ENCODE assay signal across 8 mouse cellular contexts in the genomic region with DNA sequence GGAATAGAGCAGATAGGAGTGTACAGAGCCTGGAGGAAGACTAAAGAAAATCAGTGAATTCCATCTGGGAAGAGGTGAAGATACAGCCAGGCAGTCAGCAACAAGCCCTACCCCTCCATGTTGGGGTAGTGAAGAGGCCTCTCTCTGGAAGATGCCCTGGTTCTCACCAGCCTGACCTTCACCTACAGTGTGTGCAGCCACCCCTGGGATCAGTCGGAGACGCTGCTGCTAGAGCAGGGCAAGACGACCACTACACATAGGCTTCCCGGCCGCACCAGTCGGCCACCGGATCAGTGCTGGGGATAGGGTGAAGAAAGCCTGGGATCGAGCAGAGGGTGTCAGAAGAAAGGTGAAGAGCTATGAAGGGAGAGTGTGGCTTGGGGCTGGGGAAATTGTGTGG. TPM values are rescaled to one million over a fixed set of nuclear protein-coding genes. Genes with fewer than 3 reads are reported as not detected.
DNase-seq lines count a peak whose midpoint lies in the region; ATAC-seq and TF ChIP-seq lines count a peak whose summit lies in the region.

No protein-coding gene starts in this region.

- intact Hi-C loops in heart, postnatal 14 days (cut with DNase I), result no loop called here

- H3K27ac ChIP-seq in heart, embryonic 11.5 days (ENCODE audit: low read depth, low read length), result peak overlapping the region; percentile 78
- peak overlapping the region; percentile 73 for H3K27ac ChIP-seq in testis, adult 2 months (ENCODE audit: control insufficient read depth, insufficient read depth, low read depth, low read length)
- H3K27ac ChIP-seq in liver, embryonic 13.5 days, result no peak overlapping the region

- H3K4me1 ChIP-seq in heart, embryonic 11.5 days (ENCODE audit: control insufficient read depth, insufficient read depth, low read length), result peaks cover 15% of the 10 kb centered on the region; the same call in 1 of the 2 replicates
- peaks cover 31% of the 10 kb centered on the region for H3K4me1 ChIP-seq in testis, adult 2 months (ENCODE audit: control insufficient read depth, insufficient read depth, low read length)
- H3K4me1 ChIP-seq in liver, embryonic 13.5 days (replicated peaks), result peaks cover 19% of the 10 kb centered on the region

- 36% methylated on average over 8 of the region's 8 CpGs for WGBS in heart, embryonic 11.5 days (ENCODE audit: insufficient replicate concordance)
- WGBS in liver, embryonic 13.5 days (ENCODE audit: insufficient replicate concordance), result 42% methylated on average over 8 of the region's 8 CpGs

- H3K36me3 ChIP-seq in heart, embryonic 11.5 days (ENCODE audit: control insufficient read depth, insufficient read depth, low read length), result peaks cover 5% of the 10 kb centered on the region
- H3K36me3 ChIP-seq in testis, adult 2 months (ENCODE audit: control insufficient read depth, insufficient read depth, low read length), result no peaks in the 10 kb centered on the region
- peaks cover 3% of the 10 kb centered on the region; the same call in 1 of the 2 replicates for H3K36me3 ChIP-seq in liver, embryonic 13.5 days

- ATAC-seq in heart, embryonic 11.5 days (replicated peaks; ENCODE audit: insufficient number of reproducible peaks, low FRiP score, low TSS enrichment), result no peak
- no peak for ATAC-seq in liver, embryonic 13.5 days (ENCODE audit: low read depth)

- no peaks in the 10 kb centered on the region for H3K9me3 ChIP-seq in heart, embryonic 11.5 days (replicated peaks; ENCODE audit: control insufficient read depth, low read length)
- H3K9me3 ChIP-seq in liver, embryonic 13.5 days (replicated peaks), result no peaks in the 10 kb centered on the region

- H3K4me2 ChIP-seq in heart, embryonic 11.5 days, result peak overlapping the region; percentile 81
- no peak overlapping the region for H3K4me2 ChIP-seq in liver, embryonic 13.5 days

- H3K9ac ChIP-seq in heart, embryonic 11.5 days (ENCODE audit: low read depth, low read length), result peak overlapping the region; percentile 75
- H3K9ac ChIP-seq in liver, embryonic 13.5 days, result no peak overlapping the region

- no peak for TF ChIP-seq POLR2A in testis, adult 2 months (IDR thresholded peaks at IDR 0.05; ENCODE audit: control insufficient read depth, low read depth, low read length)

- no peak for TF ChIP-seq CTCF in testis, adult 2 months (IDR thresholded peaks at IDR 0.05; ENCODE audit: control insufficient read depth, insufficient read depth, insufficient replicate concordance, low read depth, low read length)

- peak overlapping the region; percentile 60 for H3K4me3 ChIP-seq in heart, embryonic 11.5 days (ENCODE audit: low read depth, low read length)
- peak overlapping the region; percentile 73 for H3K4me3 ChIP-seq in testis, adult 2 months (ENCODE audit: control insufficient read depth, low read depth, low read length)
- peak overlapping the region; percentile 57 for H3K4me3 ChIP-seq in liver, embryonic 13.5 days (replicated peaks)

- H3K27me3 ChIP-seq in heart, embryonic 11.5 days (ENCODE audit: control insufficient read depth, insufficient read depth, low read length), result peaks cover 23% of the 10 kb centered on the region
- no peaks in the 10 kb centered on the region for H3K27me3 ChIP-seq in testis, adult 2 months (ENCODE audit: control insufficient read depth, insufficient read depth, low read length)
- peaks cover 79% of the 10 kb centered on the region for H3K27me3 ChIP-seq in liver, embryonic 13.5 days

- no peak for DNase-seq in heart, postnatal 14 days
- no peak for DNase-seq in testis, postnatal 14 days (ENCODE audit: low spot score)
- no peak for DNase-seq in liver, embryonic 13.5 days
- DNase-seq in urinary bladder, postnatal 36 days (ENCODE audit: low spot score in 2 of 2), result no peak
- DNase-seq in kidney, adult 9 months, result no peak
- DNase-seq in right cerebral cortex, postnatal 25 days, result no peak

RNA-seq across cellular contexts. Expression of a gene that starts 0.8 kb away (rescaled TPM):
- 0.82 TPM in 1 of 2 replicates, not detected in the other for polyA plus RNA-seq in heart, embryonic 11.5 days (2014; fragmentation: Nextera tagmentation; extraction: Ambion mirVana)
- 1 to 10 TPM in 1 of 2 experiments, not detected in 1; 1.0 TPM for total RNA-seq in heart, postnatal 14 days (2021)
- polyA plus RNA-seq in testis, adult 2 months (2012; rRNA removed), result not detected in 2 replicates
- not detected in 2 replicates for polyA plus RNA-seq in liver, embryonic 13.5 days (2015; fragmentation: Nextera tagmentation; extraction: Ambion mirVana)

RNA-seq across cellular contexts. Expression of a gene that starts 0.9 kb away (rescaled TPM):
- 514 and 562 TPM in 2 replicates for polyA plus RNA-seq in heart, embryonic 11.5 days (2014; fragmentation: Nextera tagmentation; extraction: Ambion mirVana)
- total RNA-seq in heart, postnatal 14 days (2021), result 1,000 to 10,000 TPM; 5,520 to 6,453 TPM
- 127 and 192 TPM in 2 replicates for polyA plus RNA-seq in testis, adult 2 months (2012; rRNA removed)
- polyA plus RNA-seq in liver, embryonic 13.5 days (2015; fragmentation: Nextera tagmentation; extraction: Ambion mirVana), result 1.5 and 2.8 TPM in 2 replicates

RNA-seq across cellular contexts. Expression of a gene that starts 30.2 kb away (rescaled TPM):
- polyA plus RNA-seq in heart, embryonic 11.5 days (2014; fragmentation: Nextera tagmentation; extraction: Ambion mirVana), result 10.8 and 11.6 TPM in 2 replicates
- 1 to 10 TPM; 3.1 to 3.3 TPM for total RNA-seq in heart, postnatal 14 days (2021)
- polyA plus RNA-seq in testis, adult 2 months (2012; rRNA removed), result 23.7 and 24.1 TPM in 2 replicates
- 0.99 and 1.6 TPM in 2 replicates for polyA plus RNA-seq in liver, embryonic 13.5 days (2015; fragmentation: Nextera tagmentation; extraction: Ambion mirVana)

RNA-seq across cellular contexts. Expression of a gene that starts 50.5 kb away (rescaled TPM):
- polyA plus RNA-seq in heart, embryonic 11.5 days (2014; fragmentation: Nextera tagmentation; extraction: Ambion mirVana), result 50.9 and 56.5 TPM in 2 replicates
- total RNA-seq in heart, postnatal 14 days (2021), result 10 to 100 TPM; 21.4 to 24.9 TPM
- 8.0 and 8.2 TPM in 2 replicates for polyA plus RNA-seq in testis, adult 2 months (2012; rRNA removed)
- polyA plus RNA-seq in liver, embryonic 13.5 days (2015; fragmentation: Nextera tagmentation; extraction: Ambion mirVana), result 50.2 and 57.6 TPM in 2 replicates

RNA-seq across cellular contexts. Expression of a gene that starts 50.7 kb away (rescaled TPM):
- polyA plus RNA-seq in heart, embryonic 11.5 days (2014; fragmentation: Nextera tagmentation; extraction: Ambion mirVana), result 87.0 and 94.0 TPM in 2 replicates
- 10 to 100 TPM; 18.5 to 19.6 TPM for total RNA-seq in heart, postnatal 14 days (2021)
- polyA plus RNA-seq in testis, adult 2 months (2012; rRNA removed), result 42.1 and 43.2 TPM in 2 replicates
- polyA plus RNA-seq in liver, embryonic 13.5 days (2015; fragmentation: Nextera tagmentation; extraction: Ambion mirVana), result 94.0 and 96.3 TPM in 2 replicates

Comparison
In these comparisons a context has a peak if more than half of its experiments do, and no peak if none do; other contexts are left out.
1. RNA of a gene that starts 0.9 kb away (polyA plus RNA-seq): 514 to 562 TPM in heart, embryonic 11.5 days and 127 to 192 TPM in testis, adult 2 months; 1.5 to 2.8 TPM in liver, embryonic 13.5 days; every median in the first group is over 10 times any median in the second.
2. Peak in every context shown above with its lines, with median percentiles within 50 percentile points of each other: H3K4me3 ChIP-seq.